Mouse (Mus musculus) kidney, embryonic 14.5 days (tissue): ENCODE results near the gene Psmd1. TPM values are rescaled to one million over a fixed set of nuclear protein-coding genes. Genes with fewer than 3 reads are reported as not detected.

Experiments
- ATAC-seq: fragments of 200-750 bp; cut with Nextera tagmentation; 2 replicates; pipeline ENCODE4 v1.8.0; 2017; ENCODE audit warnings: moderate number of reproducible peaks, mild to moderate bottlenecking, moderate TSS enrichment, moderate library complexity; ENCODE audit not compliant: low FRiP score, low TSS enrichment
- H3K27ac ChIP-seq: fragments of 300-500 bp; sonication (generic); 2 replicates; pipeline ENCODE4 v1.5.1; 2014; ENCODE audit warnings: low read depth, mild to moderate bottlenecking, low read length, moderate library complexity, mixed read lengths
- H3K27me3 ChIP-seq: fragments of 300-500 bp; sonication (generic); 2 replicates; pipeline ENCODE4 v1.6.1; 2014; ENCODE audit warnings: mild to moderate bottlenecking, low read length; ENCODE audit not compliant: control insufficient read depth, insufficient read depth
- H3K36me3 ChIP-seq: fragments of 300-500 bp; sonication (generic); 2 replicates; pipeline ENCODE4 v1.6.1; 2014; ENCODE audit warnings: low read length, mixed read lengths; ENCODE audit not compliant: control insufficient read depth, insufficient read depth
- H3K4me1 ChIP-seq: fragments of 300-500 bp; sonication (generic); 2 replicates; pipeline ENCODE4 v1.6.1; 2014; ENCODE audit warnings: low read length, mixed read lengths; ENCODE audit not compliant: control insufficient read depth, insufficient read depth
- H3K4me2 ChIP-seq: fragments of 300-500 bp; sonication (generic); replicated peaks from 2 replicates; pipeline ENCODE4 v1.6.1; 2014; ENCODE audit warnings: low read depth, mild to moderate bottlenecking, low read length
- H3K4me3 ChIP-seq: fragments of 300-500 bp; sonication (generic); 2 replicates; pipeline ENCODE4 v1.5.1; 2014; ENCODE audit warnings: mild to moderate bottlenecking, low read length
- H3K9ac ChIP-seq: fragments of 300-500 bp; sonication (generic); 2 replicates; pipeline ENCODE4 v1.6.1; 2014; ENCODE audit warnings: low read depth, mild to moderate bottlenecking, low read length, moderate library complexity
- H3K9me3 ChIP-seq: fragments of 300-500 bp; sonication (generic); 2 replicates; pipeline ENCODE4 v1.6.1; 2016; ENCODE audit warnings: low read length; ENCODE audit not compliant: control insufficient read depth
- WGBS: fragments of 180-500 bp; shearing (Covaris S2); extraction: QIAGEN DNeasy Blood & Tissue Kit; methylation state at CpG from one replicate; pipeline ENCODE4 v1.1.7; 2014; 5-methylcytosine and 5-hydroxymethylcytosine counted together
- polyA plus RNA-seq: library from polyadenylated mRNA; unstranded; fragments of >200 nt; fragmentation: Nextera tagmentation; extraction: Ambion mirVana; gene quantifications from 2 replicates; pipeline ENCODE4 v1.2.1, GENCODE M21; 2014

The Psmd1 gene
- polyA plus RNA-seq, 1 experiment from 2014 or later, result 207 TPM

DNA sequence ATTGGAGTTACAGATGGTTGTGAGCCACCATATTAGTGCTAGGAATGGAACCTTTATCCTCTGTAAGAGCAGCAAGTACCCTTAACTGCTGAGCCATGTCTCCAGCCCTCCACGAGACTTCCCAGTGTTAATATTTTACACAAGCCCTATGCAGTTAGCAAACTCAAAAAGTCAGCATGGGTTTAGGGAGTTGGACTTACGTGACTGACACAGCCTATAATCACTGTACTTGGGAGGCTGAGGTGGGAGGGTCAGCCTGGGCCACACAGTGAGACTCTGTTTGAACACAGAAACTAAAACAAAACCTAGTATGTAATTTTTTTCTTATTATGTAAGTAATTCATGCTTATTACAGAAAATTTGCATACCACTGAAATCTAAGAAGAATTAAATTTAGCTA, 124.1 kb downstream of the Psmd1 start:
- 54% methylated on average over 2 of the region's 2 CpGs for WGBS
- Histone ChIP-seq H3K9ac (no peak overlapping the region), H3K36me3 (no peaks in the 10 kb centered on the region; the same call in 1 of the 2 replicates), H3K27me3 (no peaks in the 10 kb centered on the region), H3K4me2 (no peak overlapping the region), H3K4me3 (no peak overlapping the region), H3K9me3 (no peaks in the 10 kb centered on the region), H3K27ac (peak overlapping the region; percentile 30; the same call in 1 of the 2 replicates), H3K4me1 (no peaks in the 10 kb centered on the region)
- no peak for ATAC-seq

Other genes with a start within 250 kb of the Psmd1 start
- gene Itm2c, start 170.1 kb upstream of the Psmd1 start, polyA plus RNA-seq, result 145 and 179 TPM in 2 replicates
- gene 4933407L21Rik, start 135.9 kb upstream of the Psmd1 start, polyA plus RNA-seq, result 0.85 and 1.7 TPM in 2 replicates
- 0.07 TPM in 1 of 2 replicates, not detected in the other for gene Gpr55, start 103.4 kb upstream of the Psmd1 start, polyA plus RNA-seq
- 0.34 TPM in 1 of 2 replicates, not detected in the other for gene Spata3, start 47.6 kb upstream of the Psmd1 start, polyA plus RNA-seq
- gene 2810459M11Rik, start 18.5 kb upstream of the Psmd1 start, polyA plus RNA-seq, result 0.81 and 1.7 TPM in 2 replicates
- gene Htr2b, start 47.6 kb downstream of the Psmd1 start, polyA plus RNA-seq, result 1.2 and 1.3 TPM in 2 replicates
- gene Gm21972, start 69.2 kb downstream of the Psmd1 start, polyA plus RNA-seq, result 0.53 and 0.76 TPM in 2 replicates
- gene Armc9, start 90.4 kb downstream of the Psmd1 start, polyA plus RNA-seq, result 18.9 and 30.5 TPM in 2 replicates
- gene B3gnt7, start 238.4 kb downstream of the Psmd1 start, polyA plus RNA-seq, result 5.3 and 8.1 TPM in 2 replicates